Mouse (Mus musculus) liver, postnatal 0 days (tissue): Measurements from ENCODE around the gene Neb.

Experiments
- CTCF ChIP-seq: sonication (generic); IDR thresholded peaks from 2 replicates; pipeline ENCODE4 v1.5.1; 2016; ENCODE audit warnings: antibody characterized with exemption, low read depth
- EP300 ChIP-seq: IDR thresholded peaks from 2 replicates; pipeline ENCODE4 v1.6.1; 2016; ENCODE audit warnings: antibody characterized with exemption, low read depth, mild to moderate bottlenecking

GRCm38 (mm10) chr2:52179678-52180077 lies 198.6 kb downstream of the Neb start:
- TF ChIP-seq CTCF = no peak
- TF ChIP-seq EP300 = no peak
